Mouse (Mus musculus): Measurements from ENCODE around the gene Nt5c3b. TPM values are rescaled to one million over a fixed set of nuclear protein-coding genes. Genes with fewer than 3 reads are reported as not detected.

Nt5c3b gene
- total RNA-seq, 1 experiment, result 27.4 TPM

DNA sequence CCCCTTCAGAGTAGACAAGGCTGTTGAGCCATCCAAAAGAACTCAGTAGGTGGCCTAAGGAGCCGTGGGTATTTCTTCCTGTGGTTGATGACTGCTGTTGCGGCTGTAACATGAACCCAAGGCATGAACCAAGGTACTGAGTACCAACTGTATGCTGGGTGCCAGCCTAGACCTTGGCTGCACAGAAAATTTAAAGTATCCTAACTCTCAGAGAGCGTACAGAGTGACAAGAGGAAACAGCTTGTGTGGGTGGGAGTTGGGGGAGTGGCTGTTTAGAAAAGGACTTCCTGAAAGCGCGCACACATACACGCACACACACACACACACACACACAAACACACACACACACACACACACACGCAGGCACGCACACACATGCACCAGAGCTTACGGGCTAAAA, 42.3 kb downstream of the Nt5c3b start:
- Histone ChIP-seq H3K36me3 (ENCODE audit: control insufficient read depth, insufficient read depth, low read length, poor library complexity, severe bottlenecking) (no peaks in the 10 kb centered on the region), H3K9ac (ENCODE audit: insufficient read depth, low read depth, low read length, poor library complexity, severe bottlenecking) (no peak overlapping the region), H3K27ac (ENCODE audit: insufficient read depth, low read depth, low read length, poor library complexity, severe bottlenecking) (no peak overlapping the region), H3K9me3 (ENCODE audit: control insufficient read depth, insufficient read depth, low read depth, low read length) (no peaks in the 10 kb centered on the region), H3K4me1 (ENCODE audit: control insufficient read depth in 2 of 2, insufficient read depth in 2 of 2, low read length in 2 of 2, poor library complexity in 1 of 2) (peaks cover 5 to 29% of the 10 kb centered on the region in 2 experiments), H3K4me3 (ENCODE audit: insufficient read depth in 1 of 2, low read depth in 1 of 2, low read length in 2 of 2, poor library complexity in 1 of 2, severe bottlenecking in 1 of 2) (no peak overlapping the region)
- TF ChIP-seq MAFK (IDR thresholded peaks at IDR 0.05; ENCODE audit: insufficient read depth, low read depth, low read length), result no peak
- no peak for TF ChIP-seq ZC3H11A (IDR thresholded peaks at IDR 0.05; ENCODE audit: borderline replicate concordance, low read depth, low read length)
- TF ChIP-seq ZNF384 (IDR thresholded peaks at IDR 0.05; ENCODE audit: low read depth, low read length), result no peak
- in situ Hi-C loops (cut with MboI; ENCODE audit: low sequenced_read_pairs in 2 of 2, unreplicated experiment in 2 of 2), result no loop called here
- DNase-seq (ENCODE audit: low read depth, low spot score), result no peak

DNA sequence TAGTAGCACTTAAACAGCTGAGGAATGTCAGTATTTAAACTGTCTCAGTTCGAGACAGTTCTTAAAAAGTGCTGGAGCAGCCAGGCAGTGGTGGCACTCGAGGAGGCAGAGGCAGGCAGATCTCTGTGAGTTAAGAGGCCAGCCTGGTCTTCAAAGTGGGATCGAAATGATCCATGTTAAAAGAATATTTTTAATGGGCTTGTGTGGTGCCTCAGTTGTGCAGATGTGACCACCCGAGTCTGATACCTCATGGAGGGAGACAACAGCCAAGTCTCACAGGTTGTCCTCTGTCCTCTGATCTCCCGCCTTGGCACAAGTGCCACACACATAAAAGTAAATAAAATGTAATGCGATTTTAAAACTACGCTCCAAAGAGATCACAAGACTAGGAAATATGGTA, 43.1 kb downstream of the Nt5c3b start:
- no peak overlapping the region for H3K27ac ChIP-seq (ENCODE audit: insufficient read depth, low read depth, low read length, poor library complexity, severe bottlenecking)
- no peaks in the 10 kb centered on the region for H3K36me3 ChIP-seq (ENCODE audit: control insufficient read depth, insufficient read depth, low read length, poor library complexity, severe bottlenecking)
- H3K4me3 ChIP-seq (ENCODE audit: insufficient read depth in 1 of 2, low read depth in 1 of 2, low read length in 2 of 2, poor library complexity in 1 of 2, severe bottlenecking in 1 of 2), result no peak overlapping the region
- DNase-seq (ENCODE audit: low read depth, low spot score), result no peak
- peaks cover 5 to 35% of the 10 kb centered on the region in 2 experiments for H3K4me1 ChIP-seq (ENCODE audit: control insufficient read depth in 2 of 2, insufficient read depth in 2 of 2, low read length in 2 of 2, poor library complexity in 1 of 2)
- H3K9me3 ChIP-seq (ENCODE audit: control insufficient read depth, insufficient read depth, low read depth, low read length), result no peaks in the 10 kb centered on the region
- H3K9ac ChIP-seq (ENCODE audit: insufficient read depth, low read depth, low read length, poor library complexity, severe bottlenecking), result no peak overlapping the region
- in situ Hi-C loops (cut with MboI; ENCODE audit: low sequenced_read_pairs in 2 of 2, unreplicated experiment in 2 of 2), result no loop called here
- no peak for TF ChIP-seq ZC3H11A (IDR thresholded peaks at IDR 0.05; ENCODE audit: borderline replicate concordance, low read depth, low read length)
- no peak for TF ChIP-seq ZNF384 (IDR thresholded peaks at IDR 0.05; ENCODE audit: low read depth, low read length)
- no peak for TF ChIP-seq HCFC1 (IDR thresholded peaks at IDR 0.05; ENCODE audit: borderline replicate concordance, insufficient read depth, low read length)
- TF ChIP-seq MAFK (IDR thresholded peaks at IDR 0.05; ENCODE audit: insufficient read depth, low read depth, low read length), result no peak
- no peak for TF ChIP-seq CHD2 (IDR thresholded peaks at IDR 0.05; ENCODE audit: low read depth, low read length)

DNA sequence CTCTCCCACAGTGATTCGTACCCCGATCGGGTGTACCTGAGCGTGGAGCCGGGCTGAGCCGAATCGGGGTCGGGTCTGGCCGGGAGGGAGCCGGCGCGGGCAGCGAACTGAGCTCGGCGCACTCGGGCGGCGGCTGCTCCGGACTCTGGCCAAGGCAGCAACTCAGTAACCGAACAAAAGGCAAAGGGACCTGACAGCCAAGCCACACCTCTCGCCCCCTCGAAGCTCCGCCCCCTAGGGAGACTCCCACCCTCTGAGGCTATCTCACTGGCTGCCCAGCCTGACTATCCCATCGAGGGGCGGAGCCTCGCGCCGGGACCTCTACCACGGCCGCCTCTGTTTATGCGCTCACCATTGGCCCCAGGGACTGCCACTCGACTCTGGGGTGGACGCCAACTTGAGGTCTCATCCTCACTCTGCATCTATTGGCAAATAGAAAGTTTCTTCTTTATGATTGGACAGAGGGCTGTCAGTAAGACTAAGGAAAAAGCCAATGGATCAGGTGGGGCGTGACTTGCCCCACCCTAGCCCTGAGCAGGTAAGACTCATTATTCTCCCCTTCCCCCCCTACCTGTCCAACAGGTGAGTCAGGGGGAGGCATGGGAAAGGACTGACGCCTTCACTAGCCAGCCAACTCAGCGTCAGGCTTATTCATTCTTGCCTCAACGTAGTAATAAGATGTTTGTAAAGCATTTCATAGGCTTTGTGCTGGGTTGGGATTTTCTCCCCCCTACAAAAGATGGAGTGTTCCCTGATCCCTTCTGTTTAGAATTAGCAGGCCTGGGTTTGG, 43.8 kb downstream of the Nt5c3b start, which contains the start of gene Jup:
Jup (minus strand) TSS at position 164 of the 790 bp plus-strand sequence.
- in situ Hi-C loops (cut with MboI; ENCODE audit: low sequenced_read_pairs in 2 of 2, unreplicated experiment in 2 of 2), result no loop called here
- Histone ChIP-seq H3K36me3 (ENCODE audit: control insufficient read depth, insufficient read depth, low read length, poor library complexity, severe bottlenecking) (no peaks in the 10 kb centered on the region), H3K9me3 (ENCODE audit: control insufficient read depth, insufficient read depth, low read depth, low read length) (no peaks in the 10 kb centered on the region), H3K4me3 (ENCODE audit: insufficient read depth in 1 of 2, low read depth in 1 of 2, low read length in 2 of 2, poor library complexity in 1 of 2, severe bottlenecking in 1 of 2) (peak within 1 kb of the TSS; percentile 89 to 94), H3K9ac (ENCODE audit: insufficient read depth, low read depth, low read length, poor library complexity, severe bottlenecking) (peak within 1 kb of the TSS; percentile 78), H3K27ac (ENCODE audit: insufficient read depth, low read depth, low read length, poor library complexity, severe bottlenecking) (peak within 1 kb of the TSS; percentile 82), H3K4me1 (ENCODE audit: control insufficient read depth in 2 of 2, insufficient read depth in 2 of 2, low read length in 2 of 2, poor library complexity in 1 of 2) (peaks cover 7 to 36% of the 10 kb centered on the region in 2 experiments)
- peak; percentile 89 for TF ChIP-seq CHD2 (IDR thresholded peaks at IDR 0.05; ENCODE audit: low read depth, low read length)
- TF ChIP-seq HCFC1 (IDR thresholded peaks at IDR 0.05; ENCODE audit: borderline replicate concordance, insufficient read depth, low read length), result no peak
- TF ChIP-seq ZNF384 (IDR thresholded peaks at IDR 0.05; ENCODE audit: low read depth, low read length), result no peak
- no peak for TF ChIP-seq ZC3H11A (IDR thresholded peaks at IDR 0.05; ENCODE audit: borderline replicate concordance, low read depth, low read length)
- no peak for TF ChIP-seq MAFK (IDR thresholded peaks at IDR 0.05; ENCODE audit: insufficient read depth, low read depth, low read length)
- DNase-seq (ENCODE audit: low read depth, low spot score), result peak; percentile 100

DNA sequence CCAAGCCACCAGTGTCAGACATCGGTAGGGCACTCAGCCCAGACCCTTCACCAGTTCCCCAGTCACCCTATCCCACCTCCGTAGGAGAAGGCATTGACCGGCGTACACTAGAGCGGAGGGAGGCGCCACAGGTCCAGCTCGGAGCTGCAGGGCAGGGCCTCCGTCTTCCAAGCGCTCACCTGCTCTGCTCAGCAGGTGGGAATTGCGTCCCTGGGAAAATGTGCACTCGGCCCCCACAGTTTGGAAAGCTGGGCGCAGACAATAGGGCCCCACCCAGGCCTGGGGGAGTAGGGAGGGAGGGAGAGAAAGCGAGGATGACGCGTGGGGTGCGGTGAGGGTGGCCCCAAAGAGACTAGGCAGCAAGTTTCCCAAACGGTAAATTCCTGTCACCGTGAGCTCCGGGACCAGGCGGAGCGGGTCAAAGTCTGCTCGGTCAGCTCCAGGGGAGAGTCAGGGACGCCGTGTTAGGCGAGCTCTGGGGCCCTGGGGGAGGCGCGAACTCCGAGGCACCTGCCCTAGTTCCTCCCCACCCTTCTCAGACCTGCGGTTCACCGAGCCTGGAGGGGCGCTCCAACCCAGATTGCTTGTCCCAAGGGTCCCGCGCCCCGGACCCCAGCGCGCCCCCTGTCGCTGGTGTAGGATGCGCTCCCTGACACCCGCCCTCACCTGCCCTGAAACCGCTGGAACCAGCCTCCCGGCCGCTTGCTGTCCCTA, 44.6 kb downstream of the Nt5c3b start:
- no peak for DNase-seq (ENCODE audit: low read depth, low spot score)
- peak overlapping the region; percentile 82 for H3K27ac ChIP-seq (ENCODE audit: insufficient read depth, low read depth, low read length, poor library complexity, severe bottlenecking)
- in situ Hi-C loops (cut with MboI; ENCODE audit: low sequenced_read_pairs in 2 of 2, unreplicated experiment in 2 of 2), result no loop called here
- TF ChIP-seq HCFC1 (IDR thresholded peaks at IDR 0.05; ENCODE audit: borderline replicate concordance, insufficient read depth, low read length) (peak; percentile 61; the same call in 1 of the 2 replicates), ZNF384 (IDR thresholded peaks at IDR 0.05; ENCODE audit: low read depth, low read length) (no peak), ZC3H11A (IDR thresholded peaks at IDR 0.05; ENCODE audit: borderline replicate concordance, low read depth, low read length) (no peak), CHD2 (IDR thresholded peaks at IDR 0.05; ENCODE audit: low read depth, low read length) (no peak), MAFK (IDR thresholded peaks at IDR 0.05; ENCODE audit: insufficient read depth, low read depth, low read length) (no peak)
- H3K4me3 ChIP-seq (ENCODE audit: insufficient read depth in 1 of 2, low read depth in 1 of 2, low read length in 2 of 2, poor library complexity in 1 of 2, severe bottlenecking in 1 of 2), result peak overlapping the region; percentile 89 to 94
- no peaks in the 10 kb centered on the region for H3K9me3 ChIP-seq (ENCODE audit: control insufficient read depth, insufficient read depth, low read depth, low read length)
- H3K36me3 ChIP-seq (ENCODE audit: control insufficient read depth, insufficient read depth, low read length, poor library complexity, severe bottlenecking), result no peaks in the 10 kb centered on the region
- H3K4me1 ChIP-seq (ENCODE audit: control insufficient read depth in 2 of 2, insufficient read depth in 2 of 2, low read length in 2 of 2, poor library complexity in 1 of 2), result peaks cover 7 to 35% of the 10 kb centered on the region in 2 experiments
- H3K9ac ChIP-seq (ENCODE audit: insufficient read depth, low read depth, low read length, poor library complexity, severe bottlenecking), result peak overlapping the region; percentile 78
